Comparison of ENCODE assay signal across 12 mouse cellular contexts in the genomic region with DNA sequence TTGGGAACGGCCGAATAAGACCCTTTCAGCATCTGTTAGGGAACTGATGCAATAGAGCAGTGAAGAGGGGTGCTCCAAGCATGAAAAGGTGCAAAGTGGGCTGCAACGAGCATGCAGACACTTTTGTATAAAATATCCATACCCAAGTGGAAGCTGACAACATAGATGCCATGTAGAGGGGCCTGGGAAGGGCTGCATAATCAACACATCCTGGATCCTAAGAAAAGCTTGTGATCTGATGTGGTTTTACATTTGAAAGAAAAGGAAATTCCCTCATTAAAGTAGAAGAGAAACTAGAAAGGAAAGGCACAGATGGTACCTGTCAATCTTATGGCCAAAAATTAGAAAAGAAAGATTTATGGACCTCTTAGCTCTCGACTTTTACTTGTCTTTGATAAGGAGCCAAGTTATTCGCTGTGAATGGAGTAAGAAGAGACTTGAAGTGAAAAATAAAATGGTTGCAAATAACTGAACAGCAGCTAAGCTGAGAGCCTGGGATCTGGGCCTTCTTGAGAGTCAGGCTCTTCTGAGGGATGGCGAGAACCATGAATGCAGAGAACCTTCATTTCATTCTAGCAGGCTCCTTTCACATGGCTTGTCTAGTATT.
"Had no signal": no experiment of that assay in that cellular context is flagged by ENCODE, and none has a peak within 500 bp of the region (broad histone marks: within the 10 kb centered on the region; RNA-seq: fewer than 3 reads in every experiment).

No protein-coding gene starts in this region.

- ATAC-seq: liver, postnatal 0 days; midbrain, embryonic 13.5 days had no signal

- H3K9ac ChIP-seq: limb, embryonic 12.5 days; liver, embryonic 13.5 days; liver, postnatal 0 days; midbrain, embryonic 13.5 days had no signal

- H3K4me1 ChIP-seq: limb, embryonic 12.5 days; liver, embryonic 13.5 days; midbrain, embryonic 13.5 days had no signal

- H3K36me3 ChIP-seq: limb, embryonic 12.5 days; liver, embryonic 13.5 days; midbrain, embryonic 13.5 days had no signal

- H3K9me3 ChIP-seq: limb, embryonic 12.5 days; liver, embryonic 13.5 days; midbrain, embryonic 13.5 days had no signal

- DNase-seq: kidney, adult 9 months; kidney, postnatal 36 days; liver; liver, embryonic 13.5 days; liver, postnatal 0 days; lung, postnatal 36 days; right cerebral cortex, adult 18-20 months; thymus, adult 18-20 months; thymus, postnatal 14 days had no signal

- H3K27me3 ChIP-seq: limb, embryonic 12.5 days; liver, embryonic 13.5 days; midbrain, embryonic 13.5 days had no signal

- H3K4me2 ChIP-seq: limb, embryonic 12.5 days; liver, embryonic 13.5 days; midbrain, embryonic 13.5 days had no signal

- H3K4me3 ChIP-seq: limb, embryonic 12.5 days; liver, embryonic 13.5 days; midbrain, embryonic 13.5 days had no signal

- H3K27ac ChIP-seq: limb, embryonic 12.5 days; liver, embryonic 13.5 days; midbrain, embryonic 13.5 days; stomach, postnatal 0 days had no signal
